Mouse (Mus musculus) lung, postnatal 36 days (tissue): ENCODE data around the gene Rapsn.

Experiments used
- DNase-seq: peaks from one replicate; pipeline ENCODE4 v3.0.0; 2022; ENCODE audit warnings: mixed read lengths

Rapsn gene

GRCm38 (mm10) chr2:91081775-91082695, 46.6 kb downstream of the Rapsn start, which contains the start of gene Spi1:
Spi1 (plus strand) TSS chr2:91082390.
- DNase-seq, result no peak

DNA sequence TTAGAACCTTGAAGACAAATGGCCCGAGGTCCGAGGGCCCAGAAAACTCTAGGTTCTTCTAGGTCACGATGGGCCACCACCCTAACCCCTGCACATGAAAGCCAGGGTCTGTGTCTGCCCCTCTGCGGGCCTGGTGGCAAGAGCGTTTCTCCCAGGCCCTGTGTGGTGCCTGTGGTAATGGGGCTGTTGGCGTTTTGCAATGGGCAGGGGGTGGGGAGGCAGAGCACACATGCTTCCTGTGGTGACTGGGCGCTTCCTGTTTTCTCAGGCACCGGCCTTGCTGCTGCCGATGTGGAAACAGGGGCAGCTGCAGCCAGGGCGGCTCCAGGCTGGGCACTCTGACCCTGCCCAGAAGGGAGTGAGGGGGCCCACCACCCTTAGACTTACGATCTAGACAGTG, 47.4 kb downstream of the Rapsn start:
- peak; percentile 88 for DNase-seq

GRCm38 (mm10) chr2:91083366-91083940, 48.0 kb downstream of the Rapsn start:
- DNase-seq, result no peak

GRCm38 (mm10) chr2:91084179-91084820, 48.9 kb downstream of the Rapsn start:
- DNase-seq, result peak; percentile 49

- no peak for DNase-seq
Observed at GRCm38 (mm10) chr2:91085494-91086391, 50.3 kb downstream of the Rapsn start.

- DNase-seq, result peak; percentile 39
Observed at GRCm38 (mm10) chr2:91086392-91087237, 51.2 kb downstream of the Rapsn start.

DNA sequence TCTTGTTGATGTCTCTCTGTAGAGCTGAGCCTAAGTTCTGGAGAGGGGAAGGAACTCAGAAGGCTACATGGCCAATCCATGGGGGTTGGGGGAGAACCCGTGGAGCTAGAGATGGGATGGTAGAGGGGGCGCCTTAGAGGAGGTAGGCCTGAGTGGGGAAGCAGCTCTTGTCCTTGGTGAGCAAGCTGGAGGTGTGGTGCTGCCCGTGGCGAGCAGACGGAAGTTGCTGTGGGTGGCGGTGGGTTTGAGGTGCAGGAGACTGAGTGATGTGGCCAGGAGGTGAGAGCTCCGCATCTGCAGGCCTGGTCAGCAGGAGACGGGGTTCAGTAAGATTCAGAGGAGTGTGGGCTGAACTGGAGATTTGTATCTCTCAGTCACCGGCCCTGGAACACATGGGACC, 52.0 kb downstream of the Rapsn start:
- DNase-seq, result no peak

DNA sequence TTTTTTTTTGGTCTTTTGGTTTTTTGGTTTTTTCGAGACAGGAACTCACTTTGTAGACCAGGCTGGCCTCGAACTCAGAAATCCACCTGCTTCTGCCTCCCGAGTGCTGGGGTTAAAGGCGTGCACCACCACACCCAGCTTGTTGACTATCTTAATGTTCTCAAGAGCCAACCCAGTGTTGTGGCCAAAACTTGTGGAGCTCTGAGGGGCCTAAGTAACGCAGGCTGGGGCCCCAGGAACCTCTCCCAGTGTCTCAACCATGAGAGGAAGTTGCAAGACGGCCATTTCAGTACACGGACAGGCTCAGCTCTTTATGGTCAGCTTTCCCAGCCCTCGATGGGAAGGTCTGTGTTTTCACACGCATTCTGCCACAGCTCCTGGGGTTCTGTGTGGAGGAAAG, 53.6 kb downstream of the Rapsn start:
- DNase-seq, result peak; percentile 42

GRCm38 (mm10) chr2:91090208-91090607, 54.8 kb downstream of the Rapsn start:
- DNase-seq, result peak; percentile 53

- DNase-seq, result no peak
Observed at GRCm38 (mm10) chr2:91090827-91091226, 55.4 kb downstream of the Rapsn start.
